Mouse (Mus musculus) spleen, adult 2 months (tissue): ENCODE measurements around the gene Sugt1.

Experiments
- CTCF ChIP-seq: fragments of 200-500 bp; IDR thresholded peaks from 2 replicates; pipeline ENCODE4 v1.5.1; 2011; ENCODE audit warnings: mild to moderate bottlenecking, inconsistent platforms; ENCODE audit not compliant: insufficient read depth, insufficient read length, insufficient replicate concordance; ENCODE audit errors: extremely low read depth
- POLR2A ChIP-seq: fragments of 200-500 bp; IDR thresholded peaks from 2 replicates; pipeline ENCODE4 v1.6.1; 2011; ENCODE audit warnings: low read depth, low read length, inconsistent platforms

- no peak for TF ChIP-seq CTCF
- TF ChIP-seq POLR2A = no peak
These were observed 1.9 kb downstream of the Sugt1 start for GRCm38 (mm10) chr14:79589401-79589800.
